Mouse (Mus musculus) kidney, adult 2 months (tissue): ENCODE data around the gene Sri.

Experiments
- CTCF ChIP-seq: fragments of 200-500 bp; conservative IDR thresholded peaks from 2 replicates; pipeline ENCODE4 v1.5.1; 2011; ENCODE audit warnings: low read depth, mild to moderate bottlenecking, control low read depth, low read length, moderate library complexity, mixed read lengths; ENCODE audit not compliant: insufficient read depth, insufficient read length
- POLR2A ChIP-seq: fragments of 200-500 bp; IDR thresholded peaks from one replicate; pipeline ENCODE4 v1.6.1; 2011; ENCODE audit warnings: low read depth, low read length, control low read depth

GRCm38 (mm10) chr5:8056141-8057017 is 10.5 kb downstream of the Sri start:
- peak; percentile 3 for TF ChIP-seq POLR2A
- no peak for TF ChIP-seq CTCF
